Mouse (Mus musculus): ENCODE results near the gene Atp8b4. TPM values are rescaled to one million over a fixed set of nuclear protein-coding genes. Genes with fewer than 3 reads are reported as not detected.
A peak's percentile ranks its signal among the peaks of the same experiment; 100 is the strongest.

The Atp8b4 gene
- total RNA-seq, 2 experiments from 2014 or later: 0.53 to 0.79 TPM

GRCm38 (mm10) chr2:126361131-126361810 is 139.2 kb downstream of the Atp8b4 start:
- DNase-seq: no peak

DNA sequence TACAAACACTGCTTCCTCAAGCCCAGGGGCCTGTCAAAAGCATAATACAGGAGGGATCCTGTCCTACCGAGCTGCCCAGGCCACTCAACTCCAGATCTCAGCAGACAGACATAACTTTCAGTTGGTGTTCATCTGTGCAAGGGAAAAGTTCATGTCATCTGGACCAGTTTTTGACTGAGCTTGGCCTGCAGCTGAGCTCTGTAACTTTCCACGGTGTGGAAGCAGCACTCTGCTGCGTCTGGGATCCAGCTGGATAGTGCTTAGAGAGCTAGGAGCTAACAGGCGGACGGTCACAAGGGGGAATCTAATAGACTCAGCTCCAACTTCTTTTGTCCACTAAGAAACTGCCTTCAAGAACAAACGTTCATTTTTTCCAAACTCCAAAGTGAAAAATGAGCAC is 139.8 kb downstream of the Atp8b4 start:
- peak in 1 of 2 experiments; percentile 25 for DNase-seq

DNA sequence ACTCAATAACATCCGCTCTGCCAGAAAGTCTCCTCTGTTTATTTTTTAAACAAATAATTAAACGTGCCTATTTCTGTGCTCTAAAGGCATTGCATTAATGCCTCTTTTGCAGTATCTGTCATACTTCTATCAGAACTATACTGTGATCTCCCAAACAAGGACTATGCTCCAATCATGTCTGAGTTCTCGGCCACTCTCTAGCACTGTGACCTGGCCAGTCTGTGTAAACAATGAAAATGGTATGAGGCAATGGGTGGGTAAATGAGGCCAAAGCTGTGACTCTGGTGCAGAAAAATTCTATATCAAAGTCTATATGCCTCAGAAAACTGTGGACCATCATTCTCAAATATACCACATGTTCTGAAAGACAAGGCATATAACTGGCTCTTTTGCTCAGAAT is 140.5 kb downstream of the Atp8b4 start:
- no peak for DNase-seq

DNA sequence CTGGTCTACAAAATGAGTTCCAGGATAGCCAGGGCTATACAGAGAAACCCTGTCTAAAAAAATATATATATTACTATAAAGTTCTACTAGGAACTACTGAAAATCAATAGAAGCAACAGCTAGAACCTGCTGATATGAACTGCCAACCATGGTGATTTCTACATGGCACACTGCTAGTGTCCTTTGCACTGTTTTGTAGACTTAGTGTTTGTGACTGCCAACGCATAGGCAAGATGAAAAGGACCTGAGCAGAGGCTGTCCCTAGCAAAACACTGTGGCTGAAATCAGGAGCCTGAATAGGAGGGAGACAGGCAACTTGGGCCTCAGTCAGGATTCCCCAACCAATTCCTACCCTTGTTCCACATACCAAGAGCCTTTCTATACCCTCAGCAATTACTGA is 141.2 kb downstream of the Atp8b4 start:
- no peak for DNase-seq

DNA sequence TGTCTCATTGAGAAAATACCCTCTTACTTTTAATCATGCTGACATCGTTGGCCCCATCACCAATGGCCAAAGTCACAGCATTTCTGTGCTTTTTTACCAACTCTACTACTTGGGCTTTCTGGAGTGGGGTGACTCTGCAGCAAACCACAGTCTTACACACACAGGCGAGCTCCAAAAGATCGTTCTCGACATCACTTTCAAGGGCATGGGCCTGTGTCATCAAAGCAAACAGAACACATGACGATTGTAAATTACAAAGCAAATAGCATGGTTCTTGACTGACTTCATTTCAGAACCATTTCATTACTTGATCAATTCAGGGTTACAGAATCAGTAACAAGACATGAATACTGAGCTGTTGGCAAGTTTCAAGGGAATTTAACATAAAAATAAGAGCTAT is 141.7 kb downstream of the Atp8b4 start:
- DNase-seq: peak in 1 of 2 experiments; percentile 41

DNA sequence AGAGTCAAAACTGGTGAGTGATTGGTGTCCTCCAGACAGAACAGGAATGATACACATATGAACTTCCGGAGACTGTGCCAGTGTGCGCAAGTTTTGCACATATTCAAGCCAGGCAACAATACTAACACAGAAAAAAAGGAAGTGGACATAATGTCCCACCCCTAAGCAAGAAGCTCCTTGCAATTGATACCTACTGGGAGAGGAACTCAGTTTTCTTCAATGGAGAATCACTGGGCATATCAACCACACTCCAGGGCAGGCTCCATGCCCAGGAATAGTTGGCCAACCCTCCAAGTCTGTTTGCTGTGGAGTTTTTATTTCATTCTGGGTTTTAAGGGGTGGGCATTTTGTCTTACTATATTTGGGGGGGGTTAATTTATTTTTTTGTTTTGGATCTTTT is 145.2 kb downstream of the Atp8b4 start:
- DNase-seq: no peak

- DNase-seq: no peak
These were observed 148.7 kb downstream of the Atp8b4 start for GRCm38 (mm10) chr2:126351811-126352210.

DNA sequence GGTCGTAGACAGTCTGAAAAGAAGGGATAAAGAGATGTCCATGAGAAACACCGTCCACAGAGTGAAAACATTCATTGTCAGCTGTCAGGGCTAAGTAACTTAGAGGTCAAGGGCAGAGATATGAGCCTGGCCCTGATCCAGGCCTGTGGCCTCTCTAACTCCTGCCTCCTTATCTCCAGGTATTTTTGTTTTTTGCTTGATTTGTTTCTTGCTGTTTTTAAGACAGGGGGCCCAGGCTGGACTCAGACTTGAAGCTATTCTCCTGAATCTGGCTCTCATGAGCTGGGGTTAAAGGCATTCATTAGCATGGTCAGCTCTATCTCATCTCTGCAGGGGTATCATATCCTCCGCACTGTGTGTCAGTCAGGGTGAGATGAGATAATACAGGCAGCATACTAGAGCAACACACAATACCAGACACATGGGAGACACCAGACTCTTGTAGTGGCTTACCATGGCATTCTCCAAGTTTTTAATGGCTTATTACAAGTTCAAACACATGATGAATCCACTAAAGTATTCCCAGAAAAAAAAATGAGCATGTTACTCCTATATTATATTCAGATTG is 157.4 kb downstream of the Atp8b4 start:
- peak; percentile 32 to 37 for DNase-seq

- DNase-seq: no peak
These were observed 159.0 kb downstream of the Atp8b4 start for GRCm38 (mm10) chr2:126341521-126341920.

DNA sequence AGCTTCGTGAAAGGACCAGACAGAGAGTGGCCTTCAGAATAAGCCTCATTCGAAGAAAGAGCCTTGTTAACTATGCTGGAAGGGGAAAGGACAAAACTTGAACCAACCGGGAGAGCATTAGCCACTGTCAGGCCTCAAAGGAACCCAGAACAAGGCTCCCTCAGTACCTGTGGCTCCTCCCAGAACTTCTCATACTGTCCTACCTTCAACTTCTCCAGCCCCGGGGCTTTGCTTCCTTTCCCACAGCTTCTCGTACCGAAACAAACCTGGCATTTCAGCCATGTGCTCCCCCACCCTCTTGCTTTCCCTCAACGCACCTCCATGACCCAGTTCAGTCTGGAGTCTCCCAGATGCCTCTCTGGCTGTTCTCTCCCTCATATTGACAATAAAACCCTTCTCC is 160.3 kb downstream of the Atp8b4 start:
- no peak for DNase-seq

- DNase-seq: peak in 1 of 2 experiments; percentile 25
These were observed 161.0 kb downstream of the Atp8b4 start for GRCm38 (mm10) chr2:126339516-126339915.

DNA sequence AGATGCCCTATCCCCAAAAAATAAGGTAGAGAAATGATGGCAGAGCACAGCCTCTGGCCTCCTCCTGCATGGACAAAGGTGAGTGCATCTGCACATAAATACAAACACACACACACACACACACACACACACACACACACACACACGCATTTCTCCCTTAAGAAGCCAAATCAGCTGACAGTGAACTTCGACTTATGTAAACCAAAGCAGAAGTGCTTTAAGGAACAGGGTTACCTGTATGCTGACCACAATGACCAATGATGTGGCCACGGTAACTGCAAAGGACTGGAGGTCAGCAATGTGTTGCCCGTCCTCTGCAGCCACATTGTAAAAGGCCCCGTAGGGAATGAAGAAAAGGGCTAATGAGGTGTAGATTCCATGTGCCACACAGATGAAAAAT is 163.3 kb downstream of the Atp8b4 start:
- DNase-seq: no peak

DNA sequence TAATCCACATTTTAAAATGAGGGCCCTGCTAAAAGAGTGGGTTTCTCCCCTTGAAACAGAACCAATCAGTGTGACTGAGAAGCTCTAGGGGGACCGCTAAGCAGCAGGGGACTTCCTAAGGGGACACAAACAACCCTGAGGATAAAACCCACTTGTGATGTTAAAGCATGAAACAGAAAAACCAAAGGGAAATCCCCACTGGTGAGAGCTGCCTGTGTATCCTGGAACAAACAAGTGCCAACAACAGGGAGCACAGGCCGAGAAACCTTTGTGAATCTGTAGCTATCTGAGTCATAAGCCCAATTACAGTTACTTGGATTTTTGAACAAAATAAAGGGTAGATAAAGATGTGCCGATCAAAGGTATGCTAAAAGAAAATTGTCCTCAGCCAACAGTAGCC is 168.7 kb downstream of the Atp8b4 start:
- no peak for DNase-seq

DNA sequence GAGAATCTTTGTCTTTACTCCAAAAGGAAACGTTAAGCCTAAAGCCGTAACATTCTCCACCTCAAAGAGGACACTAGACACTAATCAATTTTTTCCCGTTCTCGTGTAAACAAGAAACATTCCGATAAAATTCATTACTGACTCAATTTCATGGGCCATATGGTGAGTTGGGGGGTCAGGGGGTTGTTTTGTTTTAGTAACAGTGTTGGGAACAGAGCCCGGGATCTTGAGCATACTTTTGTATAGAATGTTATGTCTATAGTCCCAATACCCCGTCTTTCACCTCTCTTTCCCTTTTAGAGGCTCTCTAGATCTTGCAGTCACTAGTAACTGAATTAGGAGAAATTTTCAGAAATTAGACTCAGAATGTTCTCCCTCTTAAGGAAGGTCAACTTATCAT is 177.3 kb downstream of the Atp8b4 start:
- DNase-seq: no peak

GRCm38 (mm10) chr2:126322631-126323031 is 177.8 kb downstream of the Atp8b4 start:
- peak in 1 of 2 experiments; percentile 15 for DNase-seq

DNA sequence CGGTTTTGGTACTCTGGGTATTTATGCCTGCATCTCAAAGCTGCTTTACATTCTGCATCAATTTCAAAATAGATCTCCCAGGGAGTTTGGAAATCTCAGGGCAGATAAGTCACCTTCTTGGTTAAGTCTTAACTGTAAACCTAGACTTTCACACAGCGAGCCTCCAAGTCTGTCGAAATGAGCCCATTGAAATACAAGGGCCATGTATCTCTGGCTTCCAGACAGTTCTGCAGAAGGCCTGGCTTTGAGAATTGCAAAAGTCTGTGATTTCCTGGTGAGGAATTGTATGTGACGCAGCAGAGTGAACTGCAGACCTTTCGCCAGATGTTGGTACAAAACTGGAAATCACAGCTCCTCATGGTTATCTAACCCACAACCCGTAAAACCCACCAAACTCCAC is 182.4 kb downstream of the Atp8b4 start:
- no peak for DNase-seq

DNA sequence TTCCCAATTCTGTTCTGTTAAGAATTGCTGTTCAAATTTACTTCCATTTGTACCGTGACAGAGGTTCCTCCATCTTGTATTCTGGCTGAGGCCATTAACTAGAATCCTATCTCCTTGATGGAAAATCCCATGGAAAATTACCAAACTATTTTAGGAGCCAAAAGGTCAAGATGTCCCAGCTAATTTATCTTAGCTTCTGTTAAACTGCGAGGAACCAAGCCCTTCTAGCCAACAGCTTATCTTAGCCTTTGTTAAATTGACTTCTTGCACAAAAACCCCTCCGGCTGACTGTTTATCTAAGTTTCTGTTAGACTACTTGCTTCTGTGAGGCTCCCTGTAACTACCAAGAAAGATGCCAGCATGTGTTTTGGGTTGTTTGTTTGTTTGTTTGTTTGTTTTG is 183.5 kb downstream of the Atp8b4 start:
- DNase-seq: no peak

DNA sequence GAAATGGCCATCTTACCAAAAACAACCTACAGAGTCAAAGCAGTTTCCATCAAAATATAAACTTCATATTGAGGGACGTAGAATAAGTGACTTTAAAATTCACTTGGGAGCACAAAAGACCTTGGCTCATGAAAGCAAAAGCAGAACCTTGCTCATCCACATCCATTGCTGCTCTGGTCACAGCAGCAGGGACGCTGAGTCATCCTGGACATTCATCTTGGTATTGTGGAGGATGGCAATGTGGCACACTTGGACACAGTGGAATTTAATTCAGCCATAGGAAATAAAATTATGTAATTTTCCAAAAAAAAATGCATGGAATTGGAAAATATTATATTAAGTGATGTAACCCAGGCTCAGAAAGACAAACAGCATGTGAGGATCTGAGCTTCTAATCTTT is 184.1 kb downstream of the Atp8b4 start:
- peak; percentile 57 to 62 for DNase-seq

GRCm38 (mm10) chr2:126311056-126311455 is 189.4 kb downstream of the Atp8b4 start:
- DNase-seq: no peak

DNA sequence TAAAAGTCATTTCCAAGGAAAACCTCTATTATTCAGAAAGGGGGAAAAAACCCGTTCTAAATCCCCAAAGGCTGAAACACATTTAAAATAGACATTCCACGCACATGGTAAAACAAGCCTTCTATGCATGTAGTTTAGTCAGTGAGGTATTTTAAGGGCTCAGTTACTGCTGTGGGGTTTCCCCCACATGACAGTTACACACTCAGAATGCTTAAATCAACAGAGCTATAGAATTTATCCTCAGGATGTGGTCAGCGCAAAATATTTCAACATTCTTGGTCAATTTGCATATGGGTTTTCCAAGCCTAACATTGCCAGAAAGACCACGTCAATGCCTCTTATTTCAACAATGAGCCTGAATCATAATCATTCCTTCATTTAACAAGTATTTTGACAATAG is 190.5 kb downstream of the Atp8b4 start:
- no peak for DNase-seq

DNA sequence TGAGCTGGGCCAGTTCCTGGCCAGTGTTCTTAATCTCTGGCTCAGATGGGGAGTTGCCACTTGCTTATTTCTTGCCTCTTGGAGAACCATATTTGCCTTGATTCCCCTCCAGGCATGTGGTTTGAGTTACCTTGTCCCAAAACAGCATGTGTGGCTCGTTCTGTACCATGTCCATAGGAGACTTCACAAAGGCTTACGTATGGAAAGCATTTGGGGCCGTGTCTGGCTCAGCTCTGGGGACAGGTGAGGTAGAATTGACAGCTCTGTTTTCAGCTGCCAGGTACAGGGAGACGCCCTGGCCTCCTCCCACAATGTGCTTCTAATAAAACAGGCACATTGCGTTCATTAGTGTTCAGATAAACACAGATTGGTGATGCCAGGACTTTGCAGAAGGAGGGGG is 195.9 kb downstream of the Atp8b4 start:
- no peak for DNase-seq

DNA sequence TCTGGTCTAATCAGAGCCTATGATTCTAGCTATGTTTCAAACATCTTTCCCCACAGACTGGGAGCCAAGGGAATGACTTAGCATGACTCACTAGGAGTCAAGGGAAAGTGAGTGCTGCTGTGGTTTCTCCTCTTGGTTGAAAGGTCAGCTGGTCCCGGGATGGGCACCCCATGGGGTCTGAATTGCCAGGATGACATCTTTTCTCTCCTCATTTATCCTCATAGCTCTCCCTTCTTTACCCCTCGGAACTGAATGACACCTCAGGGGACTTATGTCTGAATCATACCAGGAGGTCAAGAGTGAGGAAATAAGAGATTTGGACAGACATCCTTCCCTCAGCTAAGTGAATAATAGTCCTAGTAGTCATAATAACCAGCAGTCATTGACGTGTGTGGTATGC is 197.2 kb downstream of the Atp8b4 start:
- DNase-seq: peak; percentile 60 to 66

- no peak for DNase-seq
These were observed 198.1 kb downstream of the Atp8b4 start for GRCm38 (mm10) chr2:126302381-126302780.

DNA sequence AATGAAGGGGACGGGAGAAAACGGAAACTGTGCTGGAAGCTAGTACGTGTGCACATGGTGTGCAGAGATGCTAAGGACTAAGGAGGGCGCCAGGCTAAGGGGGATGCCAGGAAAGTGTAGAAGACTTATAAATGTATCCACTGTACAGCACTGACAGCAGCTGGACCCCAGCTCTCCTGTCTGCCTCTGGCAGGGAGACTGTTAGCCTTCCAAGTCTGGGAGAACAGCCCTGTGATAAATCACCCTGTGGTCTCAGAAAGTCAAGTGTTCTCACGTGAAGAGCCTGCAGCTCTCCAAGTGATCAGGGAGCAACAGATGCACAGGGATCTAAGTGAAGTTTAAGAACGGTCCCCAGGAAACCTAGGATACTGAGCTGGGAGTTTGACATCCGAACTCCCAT is 209.8 kb downstream of the Atp8b4 start:
- no peak for DNase-seq

All from adrenal gland, postnatal 36 days (tissue).